Mouse (Mus musculus) brown adipose tissue, adult 24 weeks (tissue): Measurements from ENCODE around the gene Zbtb20. TPM values are rescaled to one million over a fixed set of nuclear protein-coding genes. Genes with fewer than 3 reads are reported as not detected.
A peak's percentile ranks its signal among the peaks of the same experiment; 100 is the strongest.

Experiments used
- H3K27ac ChIP-seq: fragments of 200-500 bp; replicated peaks from 2 replicates; pipeline ENCODE4 v1.5.1; 2012; ENCODE audit warnings: low read depth, mild to moderate bottlenecking, low read length
- H3K4me1 ChIP-seq: fragments of 200-500 bp; 2 replicates; pipeline ENCODE4 v1.6.1; 2012; ENCODE audit warnings: low read length, mixed read lengths; ENCODE audit not compliant: control insufficient read depth, insufficient read depth, insufficient read length
- H3K4me3 ChIP-seq: fragments of 200-500 bp; 2 replicates; pipeline ENCODE4 v1.5.1; 2012; ENCODE audit warnings: low read depth, mild to moderate bottlenecking, low read length, moderate library complexity; ENCODE audit not compliant: insufficient read depth
- polyA plus RNA-seq: library from polyadenylated mRNA; stranded (reverse); fragments of >200 nt; gene quantifications from 2 replicates; pipeline ENCODE4 v1.2.4, GENCODE M21; 2012; ENCODE audit not compliant: missing spikeins, insufficient read depth, insufficient read length

Zbtb20 gene
- polyA plus RNA-seq, 1 experiment = 30.7 TPM

- H3K27ac ChIP-seq = no peak overlapping the region; the same call in 1 of the 2 replicates
- no peak overlapping the region for H3K4me3 ChIP-seq
- peaks cover 33% of the 10 kb centered on the region for H3K4me1 ChIP-seq
Measured at GRCm38 (mm10) chr16:43500132-43500853, 624.6 kb downstream of the Zbtb20 start.

- no peak overlapping the region for H3K27ac ChIP-seq
- peaks cover 34% of the 10 kb centered on the region for H3K4me1 ChIP-seq
- H3K4me3 ChIP-seq = no peak overlapping the region
Measured at GRCm38 (mm10) chr16:43501284-43501683, 625.6 kb downstream of the Zbtb20 start.

- no peak overlapping the region for H3K27ac ChIP-seq
- H3K4me1 ChIP-seq = peaks cover 32% of the 10 kb centered on the region
- H3K4me3 ChIP-seq = no peak overlapping the region
Measured at GRCm38 (mm10) chr16:43502339-43503009, 626.8 kb downstream of the Zbtb20 start.

GRCm38 (mm10) chr16:43503010-43503635 is 627.4 kb downstream of the Zbtb20 start:
- Histone ChIP-seq H3K4me1 (peaks cover 34% of the 10 kb centered on the region), H3K4me3 (peak overlapping the region; percentile 4; the same call in 1 of the 2 replicates), H3K27ac (peak overlapping the region; percentile 55)

- peaks cover 35% of the 10 kb centered on the region for H3K4me1 ChIP-seq
- peak overlapping the region; percentile 55 for H3K27ac ChIP-seq
- peak overlapping the region; percentile 21 for H3K4me3 ChIP-seq
Measured at GRCm38 (mm10) chr16:43503636-43504010, 627.9 kb downstream of the Zbtb20 start.

GRCm38 (mm10) chr16:43504151-43504550 is 628.5 kb downstream of the Zbtb20 start:
- H3K27ac ChIP-seq = no peak overlapping the region
- peaks cover 34% of the 10 kb centered on the region for H3K4me1 ChIP-seq
- H3K4me3 ChIP-seq = peak overlapping the region; percentile 21

GRCm38 (mm10) chr16:43504556-43504955 is 628.9 kb downstream of the Zbtb20 start:
- no peak overlapping the region for H3K27ac ChIP-seq

GRCm38 (mm10) chr16:43505314-43505950 is 629.8 kb downstream of the Zbtb20 start:
- Histone ChIP-seq H3K4me1 (peaks cover 28% of the 10 kb centered on the region), H3K27ac (peak overlapping the region; percentile 54), H3K4me3 (no peak overlapping the region)

More at GRCm38 (mm10) chr16:43504556-43504955, 628.9 kb downstream of the Zbtb20 start:
- peaks cover 32% of the 10 kb centered on the region for H3K4me1 ChIP-seq
- H3K4me3 ChIP-seq = no peak overlapping the region

- Histone ChIP-seq H3K4me1 (peaks cover 27% of the 10 kb centered on the region), H3K4me3 (peak overlapping the region; percentile 29), H3K27ac (peak overlapping the region; percentile 54)
Measured at GRCm38 (mm10) chr16:43506189-43506751, 630.6 kb downstream of the Zbtb20 start.

GRCm38 (mm10) chr16:43506771-43507405 is 631.2 kb downstream of the Zbtb20 start:
- peak overlapping the region; percentile 28; the same call in 1 of the 2 replicates for H3K4me3 ChIP-seq
- peaks cover 27% of the 10 kb centered on the region for H3K4me1 ChIP-seq
- H3K27ac ChIP-seq = peak overlapping the region; percentile 68

GRCm38 (mm10) chr16:43508166-43508998 is 632.7 kb downstream of the Zbtb20 start:
- H3K4me3 ChIP-seq = no peak overlapping the region
- H3K4me1 ChIP-seq = peaks cover 18% of the 10 kb centered on the region
- peak overlapping the region; percentile 71 for H3K27ac ChIP-seq

- Histone ChIP-seq H3K4me3 (no peak overlapping the region), H3K27ac (no peak overlapping the region), H3K4me1 (peaks cover 14% of the 10 kb centered on the region)
Measured at GRCm38 (mm10) chr16:43510516-43510915, 634.8 kb downstream of the Zbtb20 start.

GRCm38 (mm10) chr16:43511531-43511930 is 635.9 kb downstream of the Zbtb20 start:
- no peak overlapping the region for H3K4me3 ChIP-seq
- no peak overlapping the region for H3K27ac ChIP-seq
- peaks cover 12% of the 10 kb centered on the region; the same call in 1 of the 2 replicates for H3K4me1 ChIP-seq

GRCm38 (mm10) chr16:43513933-43514332 is 638.3 kb downstream of the Zbtb20 start:
- Histone ChIP-seq H3K27ac (no peak overlapping the region), H3K4me1 (peaks cover 8% of the 10 kb centered on the region; the same call in 1 of the 2 replicates), H3K4me3 (no peak overlapping the region)
